Mouse (Mus musculus): ENCODE results near the gene Myo1c.
A peak's percentile ranks its signal among the peaks of the same experiment; 100 is the strongest.
"Not testable (repeated sequence)": the region's sequence is repeated elsewhere in the genome, so short reads cannot be mapped to it uniquely, and the experiment has no call there.

Gene Myo1c

GRCm38 (mm10) chr11:75669176-75669852 is 19.0 kb downstream of the Myo1c start:
- no peak for DNase-seq

- no peak for DNase-seq
Measured at GRCm38 (mm10) chr11:75669853-75670200, 19.5 kb downstream of the Myo1c start.

- no peak for DNase-seq
Measured at GRCm38 (mm10) chr11:75671426-75672180, 21.3 kb downstream of the Myo1c start.

- no peak for DNase-seq
Measured at GRCm38 (mm10) chr11:75673411-75673810, 23.1 kb downstream of the Myo1c start.

GRCm38 (mm10) chr11:75674875-75675274 is 24.6 kb downstream of the Myo1c start:
- DNase-seq = no peak

- no peak for DNase-seq
Measured at GRCm38 (mm10) chr11:75677881-75678746, 27.8 kb downstream of the Myo1c start.

- peak; percentile 99 for DNase-seq
Measured at GRCm38 (mm10) chr11:75678747-75679438, 28.6 kb downstream of the Myo1c start, which contains the start of gene Crk. Gene Crk, plus strand, starts transcription at chr11:75679259.

- peak; percentile 72 for DNase-seq
Measured at GRCm38 (mm10) chr11:75679439-75680171, 29.3 kb downstream of the Myo1c start.

GRCm38 (mm10) chr11:75684462-75684861 is 34.2 kb downstream of the Myo1c start:
- DNase-seq = no peak

GRCm38 (mm10) chr11:75684956-75685355 is 34.7 kb downstream of the Myo1c start:
- DNase-seq = no peak

- peak; percentile 51 for DNase-seq
Measured at GRCm38 (mm10) chr11:75687343-75687993, 37.2 kb downstream of the Myo1c start.

GRCm38 (mm10) chr11:75688132-75688531 is 37.8 kb downstream of the Myo1c start:
- DNase-seq = no peak

- no peak for DNase-seq
Measured at GRCm38 (mm10) chr11:75689977-75690376, 39.7 kb downstream of the Myo1c start.

- DNase-seq = no peak
Measured at GRCm38 (mm10) chr11:75691047-75691446, 40.7 kb downstream of the Myo1c start.

- no peak for DNase-seq
Measured at GRCm38 (mm10) chr11:75693570-75693969, 43.3 kb downstream of the Myo1c start.

- DNase-seq = not testable (repeated sequence)
Measured at GRCm38 (mm10) chr11:75697464-75697863, 47.2 kb downstream of the Myo1c start.

- no peak for DNase-seq
Measured at GRCm38 (mm10) chr11:75700557-75700956, 50.3 kb downstream of the Myo1c start.

- no peak for DNase-seq
Measured at GRCm38 (mm10) chr11:75702761-75703160, 52.5 kb downstream of the Myo1c start.

- no peak for DNase-seq
Measured at GRCm38 (mm10) chr11:75703748-75704147, 53.4 kb downstream of the Myo1c start.

GRCm38 (mm10) chr11:75713949-75714348 is 63.6 kb downstream of the Myo1c start:
- peak; percentile 33 for DNase-seq

- no peak for DNase-seq
Measured at GRCm38 (mm10) chr11:75715556-75715955, 65.3 kb downstream of the Myo1c start.

All from kidney, postnatal 10 days (tissue).